In genomic region chr14:123291118-123292007, GRCm38 (mm10) we compare ENCODE assay signal across 19 mouse cellular contexts.
DNase-seq lines count a peak whose midpoint lies in the region; ATAC-seq and TF ChIP-seq lines count a peak whose summit lies in the region.
"Had no signal": no experiment of that assay in that cellular context is flagged by ENCODE, and none has a peak within 500 bp of the region (broad histone marks: within the 10 kb centered on the region; RNA-seq: fewer than 3 reads in every experiment).

No protein-coding gene starts in this region.

- no peak overlapping the region for H3K27ac ChIP-seq in forebrain, embryonic 11.5 days (ENCODE audit: low read depth, low read length)
- H3K27ac ChIP-seq in forebrain, embryonic 10.5 days = no peak overlapping the region
- H3K27ac ChIP-seq in midbrain, embryonic 15.5 days = no peak overlapping the region
- H3K27ac ChIP-seq in midbrain, postnatal 0 days (ENCODE audit: low read depth, low read length) = no peak overlapping the region
- no peak overlapping the region for H3K27ac ChIP-seq in forebrain, postnatal 0 days (ENCODE audit: low read depth, low read length)
- H3K27ac ChIP-seq: embryonic facial prominence, embryonic 15.5 days; liver, embryonic 13.5 days; lung, embryonic 15.5 days; macrophage; stomach, embryonic 15.5 days had no signal

- no peak for TF ChIP-seq CTCF in midbrain, postnatal 0 days (IDR thresholded peaks at IDR 0.05)
- TF ChIP-seq CTCF in forebrain, postnatal 0 days (IDR thresholded peaks at IDR 0.05; ENCODE audit: low read depth) = no peak

- H3K4me3 ChIP-seq in forebrain, embryonic 11.5 days (ENCODE audit: low read depth, low read length) = no peak overlapping the region
- no peak overlapping the region for H3K4me3 ChIP-seq in forebrain, embryonic 10.5 days
- no peak overlapping the region for H3K4me3 ChIP-seq in midbrain, embryonic 15.5 days
- no peak overlapping the region for H3K4me3 ChIP-seq in midbrain, postnatal 0 days (ENCODE audit: low read depth, low read length)
- H3K4me3 ChIP-seq in forebrain, postnatal 0 days (ENCODE audit: low read depth, low read length) = no peak overlapping the region
- H3K4me3 ChIP-seq: embryonic facial prominence, embryonic 15.5 days; layer of hippocampus, adult 2 months; liver, embryonic 13.5 days; lung, embryonic 15.5 days; stomach, embryonic 15.5 days had no signal

- H3K36me3 ChIP-seq in forebrain, embryonic 11.5 days (ENCODE audit: control insufficient read depth, insufficient read depth, low read length) = no peaks in the 10 kb centered on the region
- H3K36me3 ChIP-seq in forebrain, embryonic 10.5 days (replicated peaks) = no peaks in the 10 kb centered on the region
- H3K36me3 ChIP-seq in midbrain, embryonic 15.5 days (replicated peaks) = no peaks in the 10 kb centered on the region
- peaks cover 9% of the 10 kb centered on the region for H3K36me3 ChIP-seq in midbrain, postnatal 0 days (ENCODE audit: insufficient read depth, low read length)
- 0 out of 2 replicates have a peak, but pooled peaks cover 2% of the 10 kb centered on the region for H3K36me3 ChIP-seq in forebrain, postnatal 0 days (ENCODE audit: insufficient read depth)
- H3K36me3 ChIP-seq: embryonic facial prominence, embryonic 15.5 days; liver, embryonic 13.5 days; lung, embryonic 15.5 days; stomach, embryonic 15.5 days had no signal

- H3K9me3 ChIP-seq in forebrain, embryonic 11.5 days (ENCODE audit: control insufficient read depth, low read length) = no peaks in the 10 kb centered on the region
- H3K9me3 ChIP-seq in forebrain, embryonic 10.5 days = no peaks in the 10 kb centered on the region
- no peaks in the 10 kb centered on the region for H3K9me3 ChIP-seq in midbrain, embryonic 15.5 days
- no peaks in the 10 kb centered on the region for H3K9me3 ChIP-seq in midbrain, postnatal 0 days (ENCODE audit: low read length)
- H3K9me3 ChIP-seq in forebrain, postnatal 0 days (ENCODE audit: low read length) = no peaks in the 10 kb centered on the region
- H3K9me3 ChIP-seq: embryonic facial prominence, embryonic 15.5 days; liver, embryonic 13.5 days; lung, embryonic 15.5 days; stomach, embryonic 15.5 days had no signal

- peak; percentile 56; the same call in 1 of the 2 replicates for ATAC-seq in forebrain, embryonic 11.5 days (replicated peaks; ENCODE audit: low FRiP score)
- peak; percentile 56 for ATAC-seq in midbrain, embryonic 15.5 days (replicated peaks)
- ATAC-seq in midbrain, postnatal 0 days (ENCODE audit: low FRiP score) = no peak
- peak; percentile 25; the same call in 1 of the 2 replicates for ATAC-seq in forebrain, postnatal 0 days

- 77% methylated on average over 4 of the region's 4 CpGs for WGBS in forebrain, embryonic 11.5 days
- 88% methylated on average over 4 of the region's 4 CpGs for WGBS in forebrain, embryonic 10.5 days
- 81% methylated on average over 4 of the region's 4 CpGs for WGBS in midbrain, embryonic 15.5 days
- WGBS in midbrain, postnatal 0 days = 79% methylated on average over 4 of the region's 4 CpGs
- WGBS in forebrain, postnatal 0 days = 58% methylated on average over 4 of the region's 4 CpGs

- no peak overlapping the region for H3K9ac ChIP-seq in forebrain, embryonic 11.5 days (ENCODE audit: low read length)
- no peak overlapping the region for H3K9ac ChIP-seq in midbrain, embryonic 15.5 days
- H3K9ac ChIP-seq in midbrain, postnatal 0 days (replicated peaks; ENCODE audit: low read length, poor library complexity, severe bottlenecking) = no peak overlapping the region
- no peak overlapping the region for H3K9ac ChIP-seq in forebrain, postnatal 0 days
- H3K9ac ChIP-seq: embryonic facial prominence, embryonic 15.5 days; liver, embryonic 13.5 days; lung, embryonic 15.5 days; stomach, embryonic 15.5 days had no signal

- DNase-seq in forebrain, embryonic 11.5 days (ENCODE audit: low spot score) = no peak
- DNase-seq in forebrain, embryonic 10.5 days (ENCODE audit: extremely low spot score, low spot score) = no peak
- peak; percentile 58 for DNase-seq in kidney, adult 11 months
- DNase-seq in kidney, postnatal 10 days = no peak
- no peak for DNase-seq in midbrain, postnatal 0 days (ENCODE audit: low spot score)
- DNase-seq in forebrain, postnatal 0 days = no peak
- DNase-seq in c-Kit-positive CD71-positive TER-119-positive erythroid progenitor cells, embryonic 14.5 days (ENCODE audit: low spot score) = no peak
- DNase-seq: cerebellum, adult 9-11 months; embryo, embryonic 11 days; gastrocnemius, postnatal 14 days; left cerebral cortex, postnatal 4 days; liver, embryonic 13.5 days; right cerebral cortex, postnatal 14 days had no signal

- no peaks in the 10 kb centered on the region for H3K4me1 ChIP-seq in forebrain, embryonic 11.5 days (replicated peaks; ENCODE audit: control insufficient read depth, insufficient read depth, low read length)
- no peaks in the 10 kb centered on the region for H3K4me1 ChIP-seq in forebrain, embryonic 10.5 days
- H3K4me1 ChIP-seq in midbrain, embryonic 15.5 days = no peaks in the 10 kb centered on the region
- no peaks in the 10 kb centered on the region for H3K4me1 ChIP-seq in midbrain, postnatal 0 days (ENCODE audit: insufficient read depth, low read length)
- no peaks in the 10 kb centered on the region for H3K4me1 ChIP-seq in forebrain, postnatal 0 days (ENCODE audit: insufficient read depth)
- H3K4me1 ChIP-seq: embryonic facial prominence, embryonic 15.5 days; liver, embryonic 13.5 days; lung, embryonic 15.5 days; stomach, embryonic 15.5 days had no signal

- H3K27me3 ChIP-seq in forebrain, embryonic 11.5 days (ENCODE audit: control insufficient read depth, insufficient read depth, low read length) = no peaks in the 10 kb centered on the region
- no peaks in the 10 kb centered on the region for H3K27me3 ChIP-seq in forebrain, embryonic 10.5 days (ENCODE audit: poor library complexity, severe bottlenecking)
- no peaks in the 10 kb centered on the region for H3K27me3 ChIP-seq in midbrain, embryonic 15.5 days (replicated peaks)
- H3K27me3 ChIP-seq in midbrain, postnatal 0 days (ENCODE audit: insufficient read depth, low read length) = no peaks in the 10 kb centered on the region
- no peaks in the 10 kb centered on the region for H3K27me3 ChIP-seq in forebrain, postnatal 0 days (ENCODE audit: insufficient read depth, low read length)
- H3K27me3 ChIP-seq: embryonic facial prominence, embryonic 15.5 days; liver, embryonic 13.5 days; lung, embryonic 15.5 days; stomach, embryonic 15.5 days had no signal

- no peak overlapping the region for H3K4me2 ChIP-seq in forebrain, embryonic 11.5 days (ENCODE audit: low read depth, low read length, severe bottlenecking)
- H3K4me2 ChIP-seq in midbrain, embryonic 15.5 days = no peak overlapping the region
- H3K4me2 ChIP-seq in midbrain, postnatal 0 days (ENCODE audit: low read depth, low read length, poor library complexity, severe bottlenecking) = no peak overlapping the region
- no peak overlapping the region for H3K4me2 ChIP-seq in forebrain, postnatal 0 days (ENCODE audit: low read depth)
- H3K4me2 ChIP-seq: embryonic facial prominence, embryonic 15.5 days; liver, embryonic 13.5 days; lung, embryonic 15.5 days; stomach, embryonic 15.5 days had no signal
